Mouse (Mus musculus) heart, embryonic 15.5 days (tissue): ENCODE measurements around the gene Zfp846. TPM values are rescaled to one million over a fixed set of nuclear protein-coding genes. Genes with fewer than 3 reads are reported as not detected.
A peak's percentile ranks its signal among the peaks of the same experiment; 100 is the strongest.
"Not testable (repeated sequence)": the region's sequence is repeated elsewhere in the genome, so short reads cannot be mapped to it uniquely, and the experiment has no call there.

Source experiments
- ATAC-seq: fragments of 200-750 bp; cut with Nextera tagmentation; replicated peaks from 2 replicates; pipeline ENCODE4 v1.8.0; 2017; ENCODE audit warnings: low read depth, moderate TSS enrichment; ENCODE audit not compliant: insufficient number of reproducible peaks, insufficient read depth, low FRiP score
- H3K27ac ChIP-seq: fragments of 300-500 bp; sonication (generic); 2 replicates; pipeline ENCODE4 v1.5.1; 2015; ENCODE audit warnings: mild to moderate bottlenecking, inconsistent platforms
- H3K27me3 ChIP-seq: fragments of 300-500 bp; sonication (generic); 2 replicates; pipeline ENCODE4 v1.6.1; 2015; ENCODE audit warnings: inconsistent platforms
- H3K36me3 ChIP-seq: fragments of 300-500 bp; sonication (generic); 2 replicates; pipeline ENCODE4 v1.6.1; 2015; ENCODE audit warnings: mild to moderate bottlenecking, inconsistent platforms
- H3K4me1 ChIP-seq: fragments of 300-500 bp; sonication (generic); replicated peaks from 2 replicates; pipeline ENCODE4 v1.6.1; 2015; ENCODE audit warnings: inconsistent platforms
- H3K4me2 ChIP-seq: fragments of 300-500 bp; sonication (generic); 2 replicates; pipeline ENCODE4 v1.6.1; 2015; ENCODE audit warnings: inconsistent platforms, mild to moderate bottlenecking, moderate library complexity
- H3K4me3 ChIP-seq: fragments of 300-500 bp; sonication (generic); 2 replicates; pipeline ENCODE4 v1.5.1; 2015; ENCODE audit warnings: mild to moderate bottlenecking, inconsistent platforms
- H3K9ac ChIP-seq: fragments of 300-500 bp; sonication (generic); 2 replicates; pipeline ENCODE4 v1.6.1; 2015; ENCODE audit warnings: mild to moderate bottlenecking, inconsistent platforms
- H3K9me3 ChIP-seq: fragments of 300-500 bp; sonication (generic); replicated peaks from 2 replicates; pipeline ENCODE4 v1.6.1; 2016; ENCODE audit warnings: inconsistent platforms
- WGBS: fragments of 180-500 bp; shearing (Covaris S2); methylation state at CpG from one replicate; pipeline ENCODE4 v1.1.7; 2015; ENCODE audit warnings: mixed read lengths; 5-methylcytosine and 5-hydroxymethylcytosine counted together
- polyA plus RNA-seq: library from polyadenylated mRNA; unstranded; fragments of >200 nt; fragmentation: Nextera tagmentation; extraction: Ambion mirVana; gene quantifications from 2 replicates; pipeline ENCODE4 v1.2.1, GENCODE M21; 2015

Zfp846 gene
- 9.4 and 10.9 TPM in 2 replicates for polyA plus RNA-seq

GRCm38 (mm10) chr9:20581175-20581634 lies at the start of gene Zfp846:
Gene Zfp846, plus strand, starts transcription at chr9:20581291.
- WGBS: under 1% methylated on average over 30 of the region's 30 CpGs
- Histone ChIP-seq H3K36me3 (peaks cover 3% of the 10 kb centered on the region; the same call in 1 of the 2 replicates), H3K9me3 (no peaks in the 10 kb centered on the region), H3K4me3 (peak within 1 kb of the TSS; percentile 69), H3K27me3 (peaks cover 13% of the 10 kb centered on the region), H3K9ac (peak within 1 kb of the TSS; percentile 64), H3K4me1 (peaks cover 3% of the 10 kb centered on the region), H3K4me2 (peak within 1 kb of the TSS; percentile 69), H3K27ac (peak within 1 kb of the TSS; percentile 84)
- ATAC-seq: peak; percentile 98

DNA sequence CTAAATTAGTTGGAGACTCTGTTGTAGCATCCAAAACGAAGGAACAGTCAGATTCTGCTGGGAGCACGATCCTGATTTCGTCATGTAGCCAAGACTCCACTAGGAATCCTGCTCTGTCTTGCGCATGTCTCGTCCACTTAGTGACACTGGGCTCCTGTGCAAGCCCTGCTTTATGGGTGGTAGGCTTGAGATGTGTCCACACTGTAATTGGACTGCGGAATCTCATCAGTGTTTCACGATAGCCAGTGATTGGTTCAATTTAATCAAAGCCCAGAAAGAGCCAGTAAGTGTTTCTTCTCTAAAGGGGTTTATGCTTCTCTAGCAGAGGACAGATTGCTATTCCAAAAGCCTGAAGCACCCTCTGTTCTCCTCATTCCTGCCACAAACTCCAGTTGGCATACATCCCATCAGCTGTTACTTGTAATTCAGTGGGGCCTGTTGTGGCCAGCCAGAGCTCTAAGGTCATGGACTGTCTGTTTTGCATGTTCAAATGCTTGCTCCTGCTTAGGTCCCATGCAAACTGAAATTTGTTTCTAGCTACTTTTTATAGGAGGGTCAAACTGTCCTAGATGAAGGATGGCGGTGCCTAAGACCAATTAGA lies 46.7 kb upstream of the Zfp846 start:
- no peak for ATAC-seq
- H3K36me3 ChIP-seq: no peaks in the 10 kb centered on the region
- H3K9me3 ChIP-seq: no peaks in the 10 kb centered on the region
- no peak overlapping the region for H3K4me2 ChIP-seq
- H3K9ac ChIP-seq: no peak overlapping the region
- no peaks in the 10 kb centered on the region for H3K4me1 ChIP-seq
- H3K4me3 ChIP-seq: no peak overlapping the region
- no peak overlapping the region for H3K27ac ChIP-seq
- 76% methylated on average over 8 of the region's 8 CpGs for WGBS
- peaks cover 18% of the 10 kb centered on the region; the same call in 1 of the 2 replicates for H3K27me3 ChIP-seq

GRCm38 (mm10) chr9:20536598-20536997 lies 44.5 kb upstream of the Zfp846 start:
- no peaks in the 10 kb centered on the region for H3K4me1 ChIP-seq
- H3K36me3 ChIP-seq: no peaks in the 10 kb centered on the region
- no peak overlapping the region for H3K27ac ChIP-seq
- 78% methylated on average over 2 of the region's 2 CpGs for WGBS
- no peak for ATAC-seq
- H3K4me3 ChIP-seq: no peak overlapping the region
- no peak overlapping the region for H3K9ac ChIP-seq
- no peak overlapping the region for H3K4me2 ChIP-seq
- H3K27me3 ChIP-seq: peaks cover 9% of the 10 kb centered on the region; the same call in 1 of the 2 replicates
- no peaks in the 10 kb centered on the region for H3K9me3 ChIP-seq

DNA sequence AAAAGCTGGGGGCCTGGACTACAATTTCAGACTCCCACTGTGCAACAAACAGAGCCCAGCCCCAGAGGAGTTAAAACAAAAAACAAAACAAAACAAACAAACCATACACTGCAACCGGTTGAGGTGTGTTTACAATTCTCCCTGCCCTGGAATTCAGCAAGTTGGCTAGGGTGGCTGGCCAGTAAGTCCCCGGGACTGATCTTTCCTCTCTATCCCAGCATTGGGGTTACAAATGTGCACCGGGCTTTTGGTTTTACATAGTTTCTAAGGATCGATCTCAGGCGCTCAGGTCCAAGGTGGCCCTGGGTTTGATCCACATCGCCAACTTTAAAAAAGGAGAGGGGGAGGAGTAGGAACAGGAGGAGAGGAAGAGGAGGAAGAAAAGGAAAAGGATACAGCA lies 37.6 kb upstream of the Zfp846 start:
- Histone ChIP-seq H3K4me1 (peaks cover 5% of the 10 kb centered on the region), H3K9ac (no peak overlapping the region), H3K36me3 (no peaks in the 10 kb centered on the region), H3K9me3 (no peaks in the 10 kb centered on the region), H3K4me2 (peak overlapping the region; percentile 85; the same call in 1 of the 2 replicates), H3K4me3 (no peak overlapping the region), H3K27ac (peak overlapping the region; percentile 85), H3K27me3 (peaks cover 6% of the 10 kb centered on the region; the same call in 1 of the 2 replicates)
- WGBS: 34% methylated on average over 6 of the region's 6 CpGs
- ATAC-seq: no peak

DNA sequence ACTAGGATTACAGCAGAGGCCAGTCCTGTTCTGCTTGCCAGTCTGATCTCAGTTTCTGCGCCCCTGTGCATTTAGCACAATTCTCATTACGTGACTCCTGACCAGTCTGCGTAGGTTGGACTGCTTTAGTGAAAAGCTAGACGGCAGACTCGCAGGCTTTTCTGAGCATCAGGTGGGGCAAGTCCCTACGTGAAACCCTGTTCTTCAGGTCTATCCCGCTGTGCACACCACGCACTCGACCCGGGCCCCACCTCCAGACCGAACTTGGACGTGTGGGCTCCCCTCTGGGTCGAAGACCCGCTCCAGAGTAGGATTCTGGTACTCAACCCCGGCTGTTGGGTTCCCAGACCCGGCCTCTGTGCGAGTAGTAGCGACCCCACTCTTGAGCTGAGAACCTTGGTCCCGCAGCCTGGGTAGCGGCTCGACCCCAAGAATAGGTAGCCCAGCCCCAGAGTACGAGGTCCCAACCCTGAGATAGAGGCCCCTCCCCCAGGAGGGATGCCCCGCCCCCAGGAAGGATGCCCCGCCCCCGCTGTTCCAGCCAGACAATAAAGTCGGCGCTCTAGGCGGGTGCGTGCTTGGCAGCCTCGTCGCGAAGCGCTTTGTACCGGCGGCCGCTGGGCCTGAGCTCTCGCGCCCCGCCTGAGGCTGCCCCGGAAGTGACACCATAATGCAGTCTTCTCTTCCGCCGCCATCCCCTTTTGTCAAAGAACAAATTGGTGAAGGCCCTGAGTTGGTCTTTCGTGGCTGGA lies 36.8 kb upstream of the Zfp846 start:
- ATAC-seq: peak; percentile 94
- no peaks in the 10 kb centered on the region for H3K9me3 ChIP-seq
- peak overlapping the region; percentile 52 for H3K4me3 ChIP-seq
- peaks cover 9% of the 10 kb centered on the region; the same call in 1 of the 2 replicates for H3K27me3 ChIP-seq
- H3K9ac ChIP-seq: peak overlapping the region; percentile 58
- H3K4me2 ChIP-seq: peak overlapping the region; percentile 85
- 3% methylated on average over 43 of the region's 43 CpGs for WGBS
- peak overlapping the region; percentile 85 for H3K27ac ChIP-seq
- H3K4me1 ChIP-seq: peaks cover 5% of the 10 kb centered on the region
- no peaks in the 10 kb centered on the region for H3K36me3 ChIP-seq

DNA sequence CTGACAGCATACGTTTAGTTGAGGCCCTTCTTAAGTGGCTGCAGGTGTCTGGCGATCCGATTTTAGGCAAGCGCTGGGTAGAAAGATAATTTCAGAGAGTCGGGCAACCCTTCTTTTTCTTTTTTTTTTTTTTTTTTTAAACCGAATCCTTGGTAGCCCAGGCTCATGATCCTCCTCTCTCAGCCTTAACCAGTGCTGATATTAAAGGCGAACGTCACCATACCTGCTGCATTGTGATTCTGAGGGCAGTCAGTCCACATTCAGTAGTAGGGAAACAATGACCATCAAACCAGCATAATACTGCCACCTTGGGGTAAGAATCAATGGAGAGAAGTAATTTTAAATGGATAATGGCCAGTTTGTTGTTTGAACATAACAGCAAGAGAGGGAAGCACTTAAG lies 35.9 kb upstream of the Zfp846 start:
- no peak for ATAC-seq
- WGBS: 16% methylated on average over 8 of the region's 8 CpGs

DNA sequence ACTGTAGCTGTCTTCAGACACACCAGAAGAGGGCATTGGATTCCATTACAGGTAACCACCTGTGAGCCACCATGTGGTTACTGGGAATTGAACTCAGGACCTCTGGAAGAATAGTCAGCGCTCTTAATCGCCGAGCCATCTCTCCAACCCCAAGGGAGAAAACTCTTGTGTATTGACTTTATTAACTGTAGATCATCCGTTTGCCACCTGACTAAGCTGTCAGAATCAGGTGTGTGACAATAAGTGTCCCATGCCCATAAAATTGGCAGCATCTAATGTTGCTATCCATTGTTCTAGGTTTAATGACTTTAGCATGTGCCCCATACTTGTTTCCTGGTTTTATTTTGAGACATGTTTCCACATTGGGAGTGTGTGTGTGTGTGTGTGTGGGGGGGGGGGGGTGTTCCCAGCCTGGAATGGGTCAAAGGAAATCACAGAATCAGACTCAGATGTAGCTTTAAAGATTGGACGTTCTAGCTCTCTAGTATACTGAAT lies 29.3 kb upstream of the Zfp846 start:
- no peak overlapping the region for H3K4me2 ChIP-seq
- H3K36me3 ChIP-seq: no peaks in the 10 kb centered on the region
- H3K4me1 ChIP-seq: no peaks in the 10 kb centered on the region
- no peak for ATAC-seq
- H3K27ac ChIP-seq: no peak overlapping the region
- no peaks in the 10 kb centered on the region for H3K9me3 ChIP-seq
- 45% methylated on average over 5 of the region's 5 CpGs for WGBS
- peaks cover 6% of the 10 kb centered on the region; the same call in 1 of the 2 replicates for H3K27me3 ChIP-seq
- no peak overlapping the region for H3K4me3 ChIP-seq
- H3K9ac ChIP-seq: no peak overlapping the region

More for the DNA sequence above, 35.9 kb upstream of the Zfp846 start:
- Histone ChIP-seq H3K4me1 (peaks cover 5% of the 10 kb centered on the region), H3K4me3 (peak overlapping the region; percentile 52), H3K27ac (peak overlapping the region; percentile 85), H3K9me3 (no peaks in the 10 kb centered on the region), H3K36me3 (no peaks in the 10 kb centered on the region), H3K9ac (peak overlapping the region; percentile 58; the same call in 1 of the 2 replicates), H3K27me3 (peaks cover 9% of the 10 kb centered on the region; the same call in 1 of the 2 replicates), H3K4me2 (peak overlapping the region; percentile 85)

DNA sequence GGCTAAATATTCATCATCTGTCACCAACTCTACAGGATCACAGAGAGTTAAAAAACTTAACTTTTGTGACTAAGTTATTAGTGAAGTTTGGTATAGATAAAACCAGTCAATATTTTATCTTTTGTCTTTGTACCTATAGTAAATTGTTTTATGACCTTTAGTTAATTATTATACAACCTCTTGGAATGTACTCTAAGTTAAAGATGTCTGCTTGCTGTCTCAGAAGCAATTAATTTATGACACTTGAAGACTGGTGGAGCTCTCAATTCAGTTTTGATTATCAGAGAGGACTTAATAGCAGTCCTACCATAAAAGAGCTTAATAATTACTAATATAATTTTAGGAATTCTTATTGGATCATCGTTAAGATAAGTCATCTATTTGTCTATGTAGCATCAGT lies 28.4 kb upstream of the Zfp846 start:
- no peak overlapping the region for H3K27ac ChIP-seq
- no peak overlapping the region for H3K4me2 ChIP-seq
- peaks cover 6% of the 10 kb centered on the region; the same call in 1 of the 2 replicates for H3K27me3 ChIP-seq
- ATAC-seq: no peak
- H3K4me1 ChIP-seq: no peaks in the 10 kb centered on the region
- H3K4me3 ChIP-seq: no peak overlapping the region
- H3K36me3 ChIP-seq: no peaks in the 10 kb centered on the region
- WGBS: 57% methylated on average over 1 of the region's 1 CpGs
- no peaks in the 10 kb centered on the region for H3K9me3 ChIP-seq
- H3K9ac ChIP-seq: no peak overlapping the region

DNA sequence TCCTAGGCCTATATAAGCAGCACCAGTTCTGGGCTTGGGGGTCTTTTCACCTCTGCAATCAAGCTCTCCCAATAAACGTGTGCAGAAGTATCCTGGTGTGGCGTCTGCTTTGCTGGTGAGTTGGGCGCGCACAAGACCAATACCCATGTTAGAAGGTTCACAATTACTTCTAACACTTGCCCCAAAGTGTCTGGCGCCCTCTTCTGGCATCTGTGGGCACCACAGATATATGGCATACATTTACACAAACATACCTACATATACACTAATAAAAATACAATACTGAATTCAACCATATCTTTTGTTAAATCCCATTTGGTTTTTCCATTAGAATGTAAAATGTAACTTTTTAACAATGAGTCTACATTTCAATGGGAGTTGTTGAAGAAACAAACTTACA lies 18.9 kb upstream of the Zfp846 start:
- Histone ChIP-seq H3K27ac (no peak overlapping the region), H3K4me3 (no peak overlapping the region), H3K9me3 (no peaks in the 10 kb centered on the region), H3K4me2 (no peak overlapping the region), H3K4me1 (no peaks in the 10 kb centered on the region), H3K9ac (no peak overlapping the region), H3K36me3 (no peaks in the 10 kb centered on the region), H3K27me3 (no peaks in the 10 kb centered on the region)
- ATAC-seq: no peak
- WGBS: 79% methylated on average over 5 of the region's 5 CpGs

GRCm38 (mm10) chr9:20565326-20566030 lies 15.6 kb upstream of the Zfp846 start:
- not testable (repeated sequence) for H3K27ac ChIP-seq, H3K9ac ChIP-seq, H3K4me1 ChIP-seq, ATAC-seq, H3K27me3 ChIP-seq, H3K9me3 ChIP-seq, H3K36me3 ChIP-seq, H3K4me3 ChIP-seq, H3K4me2 ChIP-seq
- WGBS: 52% methylated on average over 3 of the region's 3 CpGs

DNA sequence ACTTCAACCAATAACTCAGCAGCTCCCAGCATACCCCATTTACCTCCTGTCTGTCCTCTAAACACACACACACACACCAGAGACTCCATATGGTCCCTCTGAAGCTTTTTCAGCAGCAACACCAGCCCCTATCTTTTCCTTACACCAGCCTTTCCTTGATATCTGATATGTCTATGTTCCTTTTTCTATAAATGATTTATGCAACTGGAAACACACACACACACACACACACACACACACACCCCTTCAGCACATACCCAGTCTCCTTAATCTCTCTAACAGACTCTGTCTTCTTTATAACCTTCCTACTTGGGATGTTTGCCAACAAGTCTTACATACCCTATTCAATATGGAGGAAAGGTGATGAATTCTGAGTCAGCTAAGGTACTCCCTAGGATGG lies 10.0 kb upstream of the Zfp846 start:
- Histone ChIP-seq H3K9ac (no peak overlapping the region), H3K27me3 (peaks cover 4% of the 10 kb centered on the region; the same call in 1 of the 2 replicates), H3K36me3 (no peaks in the 10 kb centered on the region), H3K27ac (no peak overlapping the region), H3K4me2 (no peak overlapping the region), H3K9me3 (no peaks in the 10 kb centered on the region), H3K4me3 (no peak overlapping the region), H3K4me1 (no peaks in the 10 kb centered on the region)
- no peak for ATAC-seq
